ENCODE assay signal across 29 mouse cellular contexts in genomic region chr3:85606912-85607311, GRCm38 (mm10). TPM values are rescaled to one million over a fixed set of nuclear protein-coding genes. Genes with fewer than 3 reads are reported as not detected.
A peak's percentile ranks its signal among the peaks of the same experiment; 100 is the strongest.
DNase-seq lines count a peak whose midpoint lies in the region; ATAC-seq and TF ChIP-seq lines count a peak whose summit lies in the region.
"Had no signal": no experiment of that assay in that cellular context is flagged by ENCODE, and none has a peak within 500 bp of the region (broad histone marks: within the 10 kb centered on the region; RNA-seq: fewer than 3 reads in every experiment).

No protein-coding gene starts in this region.

- no peak overlapping the region for H3K4me2 ChIP-seq in lung, postnatal 0 days (replicated peaks; ENCODE audit: low read depth, low read length)
- H3K4me2 ChIP-seq: embryonic facial prominence, embryonic 13.5 days; forebrain, embryonic 13.5 days; heart, embryonic 13.5 days; hindbrain, embryonic 14.5 days had no signal

- no peaks in the 10 kb centered on the region for H3K27me3 ChIP-seq in lung, postnatal 0 days (replicated peaks; ENCODE audit: insufficient read depth, low read length)
- H3K27me3 ChIP-seq: CH12.LX; embryonic facial prominence, embryonic 13.5 days; heart, embryonic 13.5 days; Patski had no signal

- H3K36me3 ChIP-seq in lung, postnatal 0 days (ENCODE audit: insufficient read depth, low read length): no peaks in the 10 kb centered on the region

- no peak for TF ChIP-seq CTCF in layer of hippocampus, adult 2 months (conservative IDR thresholded peaks at IDR 0.05)
- TF ChIP-seq CTCF in lung, postnatal 0 days (IDR thresholded peaks at IDR 0.05): 0 out of 2 replicates have a peak, but pooled peaks have one; percentile 4

- no peaks in the 10 kb centered on the region for H3K9me3 ChIP-seq in lung, postnatal 0 days (ENCODE audit: low read length)
- H3K9me3 ChIP-seq: embryonic facial prominence, embryonic 10.5 days; embryonic facial prominence, embryonic 13.5 days; forebrain, embryonic 13.5 days; G1E; heart, embryonic 10.5 days; heart, embryonic 13.5 days had no signal

- no peak overlapping the region for H3K4me3 ChIP-seq in layer of hippocampus, adult 2 months
- H3K4me3 ChIP-seq in lung, postnatal 0 days (ENCODE audit: low read depth, low read length): no peak overlapping the region
- H3K4me3 ChIP-seq: embryonic facial prominence, embryonic 10.5 days; embryonic facial prominence, embryonic 13.5 days; erythroblast, embryonic 14.5 days; forebrain, embryonic 13.5 days; heart, adult 2 months; heart, embryonic 10.5 days; heart, embryonic 13.5 days had no signal

- H3K4me1 ChIP-seq in lung, postnatal 0 days (ENCODE audit: insufficient read depth, low read depth, low read length): no peaks in the 10 kb centered on the region

- TF ChIP-seq EP300 in lung, postnatal 0 days (IDR thresholded peaks at IDR 0.05): peak; percentile 78; the same call in 1 of the 2 replicates

- DNase-seq in layer of hippocampus, adult 2 months (ENCODE audit: low spot score in 2 of 2): no peak
- no peak for DNase-seq in layer of hippocampus, postnatal 10 days (ENCODE audit: low spot score in 2 of 2)
- DNase-seq in lung, postnatal 0 days (ENCODE audit: low spot score): peak; percentile 81
- DNase-seq in lung, postnatal 25 days (ENCODE audit: low spot score): peak; percentile 73
- DNase-seq in right cerebral cortex, postnatal 25 days: no peak
- no peak for DNase-seq in B cell, adult 2 months
- DNase-seq in kidney, adult 18-20 months: no peak
- DNase-seq: adrenal gland, postnatal 10 days; adrenal gland, postnatal 36 days; cerebellum, adult 18-20 months; cerebellum, adult 9-11 months; cerebellum, postnatal 25 days; gastrocnemius, postnatal 10 days; gastrocnemius, postnatal 36 days; heart, adult 2 months; heart, postnatal 14 days; heart, postnatal 4 days had no signal

- H3K9ac ChIP-seq in lung, postnatal 0 days (replicated peaks; ENCODE audit: low read depth): no peak overlapping the region
- H3K9ac ChIP-seq: embryonic facial prominence, embryonic 13.5 days; forebrain, embryonic 13.5 days; heart, embryonic 13.5 days; hindbrain, embryonic 14.5 days had no signal

- WGBS in lung, postnatal 0 days: 56% methylated on average over 3 of the region's 3 CpGs

- H3K27ac ChIP-seq in layer of hippocampus, adult 2 months: peak overlapping the region; percentile 80
- H3K27ac ChIP-seq in lung, postnatal 0 days (ENCODE audit: low read length): no peak overlapping the region
- H3K27ac ChIP-seq: embryonic facial prominence, embryonic 10.5 days; embryonic facial prominence, embryonic 13.5 days; forebrain, embryonic 13.5 days; heart, adult 2 months; heart, embryonic 13.5 days; hindbrain, embryonic 14.5 days had no signal

- ATAC-seq in lung, postnatal 0 days: peak; percentile 91
- no peak for ATAC-seq in megakaryocyte progenitor cell, adult 5-6 weeks (replicated peaks; ENCODE audit: poor library complexity)
- ATAC-seq: forebrain, embryonic 13.5 days; forebrain, embryonic 16.5 days; Patski had no signal

RNA-seq across cellular contexts. Expression of gene Gatb, which starts 33.0 kb away (rescaled TPM):
- total RNA-seq in layer of hippocampus, adult 2 months (2021): 10 to 100 TPM; 19.2 to 24.5 TPM
- total RNA-seq in layer of hippocampus, postnatal 10 days (2021): 10 to 100 TPM; 15.0 to 16.6 TPM
- polyA plus RNA-seq in lung, postnatal 0 days (2015; fragmentation: Nextera tagmentation; extraction: Ambion mirVana): 9.2 and 9.3 TPM in 2 replicates
- 7.7 and 9.3 TPM in 2 replicates for total RNA-seq in megakaryocyte progenitor cell, adult 5-6 weeks (2015)
- 12.2 and 14.3 TPM in 2 replicates for total RNA-seq in megakaryocyte progenitor cell, adult 5-6 weeks (2017)

Comparison
In these comparisons a context has a peak if more than half of its experiments do, and no peak if none do; other contexts are left out.
1. DNase-seq: peak in lung, postnatal 0 days (single experiment) and lung, postnatal 25 days (single experiment); none in layer of hippocampus, adult 2 months (0 of 2), layer of hippocampus, postnatal 10 days (0 of 2), right cerebral cortex, postnatal 25 days (single experiment), B cell, adult 2 months (0 of 2) and kidney, adult 18-20 months (single experiment).